Mouse (Mus musculus) kidney, adult 2 months (tissue): Measurements from ENCODE around the gene Unc5c.

Source experiments
- CTCF ChIP-seq: fragments of 200-500 bp; conservative IDR thresholded peaks from 2 replicates; pipeline ENCODE4 v1.5.1; 2011; ENCODE audit warnings: low read depth, mild to moderate bottlenecking, control low read depth, low read length, moderate library complexity, mixed read lengths; ENCODE audit not compliant: insufficient read depth, insufficient read length
- POLR2A ChIP-seq: fragments of 200-500 bp; IDR thresholded peaks from one replicate; pipeline ENCODE4 v1.6.1; 2011; ENCODE audit warnings: low read depth, low read length, control low read depth

DNA sequence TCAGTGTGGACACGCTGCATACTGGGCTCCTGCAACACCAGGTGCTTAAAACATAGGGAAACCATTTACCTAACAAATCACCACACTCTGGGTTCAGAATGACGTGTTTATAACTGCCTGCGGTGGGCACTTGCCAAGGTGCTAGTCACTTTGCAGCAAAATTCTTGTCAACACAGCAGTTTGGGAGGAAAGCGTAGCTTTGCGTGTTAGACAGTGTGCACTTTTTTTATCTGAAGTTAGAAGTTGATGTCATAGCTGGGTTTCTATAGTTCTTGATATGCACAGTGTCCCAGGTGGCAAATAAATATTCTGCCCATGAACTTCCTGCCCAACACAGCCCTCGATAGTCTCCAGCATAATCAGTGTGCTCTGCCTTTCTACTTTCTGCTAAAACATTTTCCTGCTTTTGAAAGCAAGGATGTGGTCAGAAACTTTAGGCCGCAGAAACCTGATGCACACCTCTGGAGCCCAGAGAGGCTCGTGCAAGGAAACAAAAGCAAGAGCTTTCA lies 313.4 kb downstream of the Unc5c start:
- TF ChIP-seq CTCF = no peak
- TF ChIP-seq POLR2A = no peak
